Mouse (Mus musculus) lung, postnatal 10 days (tissue): ENCODE measurements at regions not wholly inside any gene's neighbourhood (a gene's known extent, or its start where the extent isn't known, plus 50 kb on each side); places are given as distances from the start of the nearest gene placed in this dataset.

Experiments
- DNase-seq: peaks from one replicate; pipeline ENCODE4 v3.0.0; 2021

DNA sequence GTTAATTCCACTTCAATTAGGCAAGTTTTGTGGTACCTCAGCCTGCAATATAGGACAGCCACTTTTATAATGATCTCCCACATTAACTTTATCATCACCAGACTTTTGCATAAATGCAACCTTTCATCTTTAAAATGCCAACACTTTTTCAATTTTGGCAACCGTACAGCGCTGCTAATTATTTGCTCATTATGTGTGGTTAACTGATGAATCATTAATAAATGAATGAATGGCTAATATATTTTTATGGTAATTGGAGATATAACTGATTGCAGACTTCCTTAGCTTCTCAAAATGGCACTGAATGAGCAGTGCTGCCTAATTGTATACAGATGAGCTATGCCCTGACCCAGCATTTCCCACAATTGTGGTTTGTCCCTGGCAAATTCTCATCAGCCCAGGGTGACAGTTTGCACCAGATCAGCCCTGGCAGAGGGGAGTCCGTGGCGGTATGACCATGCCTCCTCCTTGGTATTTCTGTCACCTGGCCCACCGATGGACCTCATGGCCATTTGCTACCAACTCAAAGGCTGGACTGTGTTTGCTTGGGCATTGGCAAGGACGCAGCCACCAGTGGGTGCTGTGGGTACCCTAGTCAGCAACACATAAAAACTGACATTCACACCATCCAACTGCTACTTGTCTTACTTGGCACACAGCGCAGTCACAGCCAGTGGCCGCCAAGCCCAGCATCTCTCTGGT lies 173.7 kb upstream of the Lmo4 start:
- no peak for DNase-seq

DNA sequence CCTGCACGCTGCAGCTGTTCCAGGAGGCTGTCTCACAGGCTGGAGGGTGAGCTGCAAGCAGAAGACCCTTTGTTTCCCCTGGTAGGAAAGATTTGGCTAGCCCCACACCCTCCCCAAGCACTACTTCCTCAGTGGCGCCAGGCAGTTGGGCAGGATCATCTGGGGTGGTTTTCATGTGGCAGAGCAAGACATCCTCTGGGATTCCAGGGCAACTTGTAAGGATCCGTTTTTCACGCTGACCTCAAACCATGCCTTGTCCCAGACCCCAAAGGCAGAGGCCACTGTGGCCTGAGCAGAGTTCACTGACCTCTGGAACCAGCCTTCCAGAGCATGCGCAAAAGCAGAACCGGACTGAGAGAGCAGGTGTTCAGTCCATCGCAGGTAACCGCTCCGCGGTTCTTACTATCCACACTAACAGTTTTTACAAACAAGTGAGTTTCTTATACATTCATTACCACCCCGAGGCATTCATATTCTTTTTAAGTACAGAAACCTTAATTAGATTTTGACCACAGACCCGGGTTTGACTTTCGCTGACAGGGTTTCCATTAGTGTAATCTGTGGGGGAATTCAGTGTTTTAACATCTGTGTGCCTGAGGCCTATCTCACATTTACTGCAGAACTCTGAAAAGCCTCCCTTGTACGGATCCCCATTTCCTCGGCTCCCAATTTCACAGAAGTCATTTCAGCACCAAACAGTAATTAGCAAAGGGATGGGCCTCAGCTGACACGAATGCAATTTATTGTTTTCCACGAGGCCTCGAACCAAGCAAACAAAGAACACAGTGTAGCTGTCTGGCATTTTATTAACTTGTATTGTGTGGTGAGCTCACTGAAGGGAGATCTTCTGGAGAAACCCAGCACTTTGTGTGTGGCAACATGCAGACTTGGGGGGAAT lies 172.9 kb upstream of the Lmo4 start:
- no peak for DNase-seq

DNA sequence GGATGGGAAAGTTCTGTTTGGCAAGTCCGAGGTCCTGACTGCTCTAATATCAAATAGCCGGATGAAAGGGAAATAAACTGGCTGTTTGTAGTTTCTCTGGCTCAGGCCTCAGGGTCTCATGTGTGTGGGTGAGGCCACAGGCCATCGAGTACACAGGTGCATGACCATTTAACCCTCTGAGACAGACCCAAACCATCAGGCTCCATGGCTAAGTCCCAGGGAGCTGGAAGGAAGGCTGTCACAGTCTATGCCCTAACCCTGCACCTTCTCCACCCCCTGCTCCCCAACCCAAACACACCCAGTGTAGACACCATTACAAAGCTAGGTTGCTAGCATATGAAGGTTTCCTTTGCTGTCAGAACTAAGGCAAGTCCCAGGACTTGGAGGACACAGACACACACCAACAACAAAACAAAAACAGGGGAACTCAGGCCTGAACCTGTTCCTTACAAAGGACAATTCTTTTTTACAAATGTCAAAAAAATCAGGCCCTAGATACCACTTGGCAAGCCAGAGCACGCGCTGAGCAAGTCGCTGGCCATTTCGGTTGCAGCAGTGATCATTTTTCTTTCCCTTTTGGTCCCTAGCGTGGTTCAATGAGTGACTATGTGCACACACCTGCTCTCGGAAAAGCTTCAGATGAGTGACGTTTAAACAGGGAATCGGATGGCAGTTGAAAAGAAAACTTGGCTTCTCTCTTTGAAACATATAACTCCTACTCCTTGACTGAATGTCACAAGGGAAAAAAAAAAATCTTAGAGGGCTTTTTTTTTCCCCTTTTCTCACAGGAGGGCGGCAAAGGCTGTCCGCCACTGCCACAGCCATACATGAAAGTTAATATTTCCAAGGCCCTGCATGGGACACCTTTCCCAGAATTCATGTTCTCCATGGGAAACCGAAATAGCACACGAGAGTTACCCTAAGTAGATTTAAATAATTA lies 171.7 kb upstream of the Lmo4 start:
- DNase-seq: no peak

GRCm38 (mm10) chr3:144375725-144376412 lies 170.8 kb upstream of the Lmo4 start:
- DNase-seq: no peak

DNA sequence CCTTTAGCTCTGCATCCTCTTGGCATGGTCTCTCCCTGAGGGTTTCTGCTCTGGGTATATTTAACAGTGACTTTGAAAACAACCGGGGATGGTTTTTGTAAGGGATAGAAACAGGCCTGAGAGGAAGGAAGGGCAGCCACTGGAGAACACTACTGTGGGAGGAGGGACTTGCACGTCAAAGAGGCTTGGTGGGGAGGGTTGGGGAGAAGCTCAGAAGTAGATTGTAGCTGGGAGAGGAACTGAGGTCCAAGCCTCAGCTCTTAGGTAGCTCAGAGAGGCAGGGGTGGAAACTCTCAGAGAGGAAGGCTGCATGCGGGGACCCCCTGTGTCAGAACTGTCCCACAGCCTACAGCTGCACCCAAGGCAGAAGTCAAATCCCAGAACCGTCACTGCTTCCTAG lies 163.3 kb upstream of the Lmo4 start:
- no peak for DNase-seq

DNA sequence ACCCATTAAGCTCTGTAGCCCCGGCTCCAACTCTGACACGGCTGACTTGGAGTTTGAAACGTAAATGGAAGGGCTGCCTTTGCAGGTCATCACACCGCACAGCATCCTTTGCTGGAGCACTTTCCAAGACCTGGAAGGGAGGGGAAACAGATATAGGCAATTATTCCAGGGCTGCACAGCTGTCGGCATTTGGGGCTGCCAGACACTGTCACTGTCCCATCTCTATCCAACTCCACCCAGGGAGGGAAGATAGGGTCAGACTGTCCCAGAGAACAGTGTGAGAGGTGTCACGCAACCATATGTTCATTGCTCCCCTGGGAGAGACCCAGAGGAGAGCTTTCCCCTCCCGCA lies 162.7 kb upstream of the Lmo4 start:
- DNase-seq: no peak

DNA sequence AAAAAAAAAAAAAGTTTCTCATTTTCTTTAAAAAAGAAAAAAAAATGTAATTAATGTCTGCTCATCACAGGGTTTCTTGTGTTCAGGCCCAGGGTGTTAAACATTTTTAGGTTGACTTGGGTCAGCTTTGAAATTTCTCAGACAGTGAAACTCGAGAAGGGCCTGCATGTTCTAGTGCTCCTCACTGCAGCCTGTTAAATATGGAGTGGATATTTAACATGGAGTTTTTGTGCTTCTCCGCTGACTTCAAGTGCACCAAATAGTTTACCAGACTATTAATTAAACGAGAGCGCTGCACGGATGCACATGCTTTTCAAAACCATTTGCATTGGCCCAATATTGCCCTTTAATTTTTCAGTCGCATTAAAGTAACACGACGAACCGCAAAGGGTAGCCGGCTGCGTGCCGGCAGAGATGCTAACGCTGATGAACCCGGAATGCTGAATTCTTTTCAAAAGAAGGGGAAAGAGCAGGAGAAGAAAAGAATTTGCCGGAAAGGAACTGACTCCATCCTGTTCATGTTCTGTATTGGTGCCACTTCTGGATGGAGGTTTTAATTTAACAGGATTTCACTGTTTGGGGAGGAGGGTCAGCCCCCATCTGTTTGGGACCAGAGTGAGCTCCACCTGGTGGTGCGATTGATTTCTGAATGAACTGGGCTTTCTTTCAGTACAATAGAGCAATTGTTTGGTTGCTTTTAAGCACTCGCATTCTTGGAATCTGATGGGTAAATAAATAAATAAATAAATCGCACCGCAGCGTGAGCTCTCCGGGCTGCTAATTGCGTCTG lies 162.2 kb upstream of the Lmo4 start:
- peak; percentile 26 for DNase-seq

DNA sequence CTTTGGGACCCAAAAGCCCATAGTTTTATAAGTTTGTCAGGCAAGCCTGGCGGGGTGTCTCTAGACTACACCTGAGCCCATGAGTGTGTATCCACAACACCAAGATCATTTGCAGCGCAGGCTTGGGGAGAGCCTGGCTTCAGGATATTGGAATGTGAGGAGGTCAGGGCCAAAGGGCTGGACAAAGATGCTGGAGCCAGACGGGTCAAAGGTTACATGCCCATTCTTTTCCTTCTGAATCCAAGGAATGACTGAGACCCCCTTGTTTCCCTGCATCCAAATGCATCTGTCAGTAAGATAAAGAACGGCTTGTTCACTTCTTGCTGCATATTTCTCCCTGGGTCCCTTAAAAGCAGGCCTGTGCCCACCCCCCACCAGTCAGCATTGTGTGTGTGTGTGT lies 160.9 kb upstream of the Lmo4 start:
- DNase-seq: no peak

DNA sequence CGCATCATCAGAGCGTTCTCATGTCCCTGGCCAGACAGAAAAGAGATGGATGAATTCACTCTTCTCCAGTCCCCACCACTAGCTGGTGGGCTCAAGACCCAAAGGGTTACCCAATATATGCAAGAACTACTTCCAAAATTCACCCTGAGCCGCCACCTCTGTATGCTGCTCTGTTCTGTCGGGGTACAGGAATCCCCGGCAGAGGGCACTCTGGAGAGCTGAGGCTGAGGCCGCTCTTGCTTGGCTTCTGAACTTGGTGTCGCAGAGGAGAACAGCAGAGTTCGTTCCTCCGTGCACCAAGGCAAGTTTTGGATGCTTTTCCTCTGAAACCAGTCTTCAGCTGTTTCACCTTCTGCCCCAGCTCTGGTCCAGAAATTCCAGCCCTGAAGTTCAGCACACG lies 157.5 kb upstream of the Lmo4 start:
- peak; percentile 64 for DNase-seq

DNA sequence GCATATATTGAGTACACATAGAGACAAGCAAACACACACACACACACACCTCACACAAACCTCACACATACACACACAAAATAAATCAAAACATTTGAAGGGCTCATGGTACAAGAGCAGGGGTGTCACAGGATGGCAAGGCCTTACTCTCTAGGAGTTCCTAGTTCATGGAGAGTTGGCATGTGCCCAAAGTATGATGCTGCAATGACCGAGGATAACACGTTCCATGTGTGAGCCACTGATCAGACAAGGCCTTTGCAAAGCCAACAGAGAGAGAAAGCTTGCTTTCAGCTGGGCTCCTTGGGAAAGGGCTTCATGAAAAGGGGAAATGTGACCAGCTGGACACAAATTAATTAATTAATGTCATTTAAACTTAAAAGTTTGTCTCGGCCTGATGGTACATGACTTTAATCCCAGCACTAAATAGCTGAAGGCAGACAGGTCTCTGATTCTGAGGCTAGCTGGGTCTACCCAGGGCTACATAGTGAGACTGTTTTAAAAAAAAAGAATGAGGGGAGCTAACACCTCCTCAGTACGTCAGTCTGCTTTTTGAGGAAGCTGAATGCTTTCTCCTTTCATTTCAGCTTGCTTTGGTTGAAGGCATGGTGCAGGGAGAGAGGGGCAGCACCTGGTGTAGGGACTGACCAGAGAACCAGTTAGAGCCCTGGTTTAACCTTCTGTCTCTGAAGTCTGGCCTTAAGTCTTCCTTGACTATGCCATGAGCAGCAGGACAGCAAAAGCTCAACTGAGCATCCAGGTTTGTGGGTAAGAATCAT lies 156.4 kb upstream of the Lmo4 start:
- peak; percentile 13 for DNase-seq

- no peak for DNase-seq
Observed at GRCm38 (mm10) chr3:144356948-144357295, 151.9 kb upstream of the Lmo4 start.

DNA sequence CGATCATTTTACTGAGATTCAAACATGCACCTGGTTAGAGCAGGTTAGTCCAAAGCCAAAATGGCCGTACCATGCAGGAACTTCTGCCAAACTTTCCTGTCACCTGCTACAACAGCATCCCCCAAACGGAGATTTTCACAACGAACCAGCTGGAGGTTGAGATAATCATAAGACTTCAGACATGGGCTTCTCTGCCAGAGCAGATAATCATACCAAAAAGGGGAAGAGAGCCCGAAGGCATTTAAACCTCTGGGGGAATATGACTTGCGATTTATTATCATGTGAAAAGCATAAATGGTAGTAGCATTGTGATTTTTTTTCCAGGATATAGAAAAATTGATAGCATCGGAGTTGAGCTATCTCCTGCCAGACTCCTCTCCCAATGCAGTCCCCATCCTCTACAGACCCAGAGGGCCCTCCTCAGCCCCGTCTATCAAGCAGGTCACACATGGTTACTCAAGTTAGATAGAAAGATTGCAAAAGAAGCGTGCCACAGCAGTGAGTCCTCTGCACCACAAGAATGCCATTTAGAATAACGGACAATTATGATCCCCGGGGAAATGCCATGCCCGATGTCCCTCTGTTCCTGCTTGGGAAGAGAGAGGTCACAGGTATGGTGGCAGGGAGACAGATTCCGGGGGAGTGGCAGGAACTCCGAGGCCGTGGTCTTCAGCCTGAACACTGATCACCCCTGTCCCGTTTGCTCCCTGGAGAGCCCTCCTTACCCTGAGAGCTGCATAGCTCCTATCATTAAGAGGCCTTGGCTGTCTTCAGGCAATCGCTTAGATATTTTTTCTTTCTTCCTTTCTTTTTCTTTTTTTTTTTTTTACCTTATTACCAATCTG lies 151.3 kb upstream of the Lmo4 start:
- DNase-seq: no peak

- DNase-seq: no peak
Observed at GRCm38 (mm10) chr3:144352559-144352958, 147.5 kb upstream of the Lmo4 start.

- peak; percentile 21 for DNase-seq
Observed at GRCm38 (mm10) chr3:144348431-144348830, 143.4 kb upstream of the Lmo4 start.

- DNase-seq: no peak
Observed at GRCm38 (mm10) chr3:144335237-144335636, 130.2 kb upstream of the Lmo4 start.

GRCm38 (mm10) chr3:144334201-144334600 lies 129.2 kb upstream of the Lmo4 start:
- no peak for DNase-seq

- DNase-seq: no peak
Observed at GRCm38 (mm10) chr3:144332353-144332752, 127.3 kb upstream of the Lmo4 start.

DNA sequence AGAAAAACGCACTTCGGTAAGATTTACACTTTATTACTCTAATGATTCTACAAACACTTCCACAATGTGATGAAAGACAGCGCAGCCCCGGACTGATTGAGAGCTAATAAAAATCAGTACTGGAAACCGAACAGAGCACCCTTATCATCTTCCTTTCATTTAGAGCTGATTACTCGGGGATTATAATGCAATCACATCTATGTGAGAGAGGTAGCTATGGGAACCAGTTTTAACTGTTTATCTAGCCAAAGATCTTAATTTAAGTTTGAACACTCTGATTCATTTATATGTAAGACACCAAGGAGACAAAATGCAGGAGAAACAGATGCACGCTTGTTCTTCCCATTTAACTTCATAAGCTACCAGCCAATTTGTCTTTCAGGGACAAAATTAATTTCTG lies 124.1 kb upstream of the Lmo4 start:
- no peak for DNase-seq

DNA sequence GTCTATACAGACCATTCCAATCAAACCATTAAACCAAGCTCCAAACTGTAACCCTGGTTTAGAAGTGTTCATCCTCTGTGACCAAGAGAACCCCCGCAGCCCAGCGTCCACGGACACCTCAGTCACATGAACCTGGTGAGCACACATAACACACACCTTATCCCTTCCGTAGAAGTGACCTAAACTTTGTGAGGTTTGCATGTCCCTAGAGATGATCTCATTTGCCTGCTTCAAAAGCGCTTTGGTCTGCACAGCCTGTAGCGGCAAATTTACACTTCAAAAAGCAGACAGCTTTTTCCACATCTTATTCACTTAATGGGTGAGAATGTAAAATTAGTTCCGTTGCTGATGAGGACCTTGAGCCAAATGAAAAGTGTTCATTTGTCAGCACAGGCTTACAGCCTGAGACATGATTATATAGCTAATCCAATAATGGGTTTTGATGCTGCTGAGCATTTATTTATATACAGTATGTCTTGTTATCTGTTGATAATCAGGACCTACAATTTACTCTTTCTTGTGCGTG lies 122.3 kb upstream of the Lmo4 start:
- DNase-seq: no peak

DNA sequence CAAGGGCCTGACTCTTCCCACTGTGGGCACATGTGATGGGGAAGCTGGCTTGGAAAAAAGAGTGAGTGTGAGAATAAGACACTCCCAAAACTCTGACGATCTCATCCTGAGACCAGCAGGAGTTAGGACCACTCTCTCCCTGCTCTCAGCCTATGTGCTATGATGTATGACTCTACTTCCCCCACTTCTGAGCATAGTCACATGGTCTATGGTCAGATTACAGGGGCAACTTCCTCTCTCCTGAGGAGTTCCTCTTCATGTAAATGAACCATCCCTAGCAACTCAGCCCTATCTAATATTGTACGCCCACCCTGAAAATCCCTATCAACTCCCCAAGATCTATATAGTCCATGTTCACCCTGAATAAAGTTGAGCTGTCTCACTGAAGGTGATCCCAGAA lies 120.0 kb upstream of the Lmo4 start:
- DNase-seq: no peak
